Mouse (Mus musculus): ENCODE results near the gene Klhdc7b. TPM values are rescaled to one million over a fixed set of nuclear protein-coding genes. Genes with fewer than 3 reads are reported as not detected.
A peak's percentile ranks its signal among the peaks of the same experiment; 100 is the strongest.
"Not testable (repeated sequence)": the region's sequence is repeated elsewhere in the genome, so short reads cannot be mapped to it uniquely, and the experiment has no call there.

Klhdc7b gene
- total RNA-seq, 1 experiment from 2014 or later: 0.10 TPM

DNA sequence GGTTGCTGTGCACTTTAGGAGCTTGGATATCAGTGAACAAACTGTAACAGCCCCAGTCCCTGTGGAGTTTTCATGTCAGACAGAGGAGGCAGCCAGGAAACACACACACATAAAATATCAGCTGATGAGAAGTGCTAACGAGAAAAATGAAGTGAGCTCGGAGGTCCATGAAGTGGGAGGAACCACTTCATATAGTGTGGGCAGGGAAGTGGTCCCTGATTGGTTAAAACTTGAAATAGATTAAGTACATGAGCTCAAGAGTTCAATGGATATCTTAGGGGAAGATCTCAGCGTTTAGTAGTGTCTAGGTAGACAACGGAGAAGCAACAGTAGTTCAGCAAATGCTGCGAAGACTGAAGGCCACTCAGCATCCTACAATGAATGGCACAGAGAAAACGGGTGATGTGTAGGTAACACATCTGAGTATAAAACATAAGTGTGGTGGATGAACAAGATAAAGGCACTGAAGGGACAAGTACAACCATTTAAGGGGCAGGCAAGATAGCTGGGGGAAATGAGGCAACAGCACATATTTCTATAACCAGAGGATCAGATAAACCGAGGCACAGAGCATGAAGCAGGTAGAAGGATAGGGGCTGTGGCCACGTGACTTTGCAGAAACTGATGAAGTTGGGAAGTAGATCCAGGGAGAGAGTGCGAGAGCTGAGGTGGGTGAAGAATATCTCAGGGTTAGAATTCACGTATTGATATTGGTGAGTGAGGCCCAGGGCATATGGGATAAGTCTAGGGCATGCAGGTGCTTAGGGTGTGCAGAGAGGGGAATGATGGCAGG is 20.3 kb downstream of the Klhdc7b start:
- ATAC-seq (replicated peaks in 1 of 2; ENCODE audit: insufficient read depth in 1 of 2, low FRiP score in 2 of 2, low TSS enrichment in 1 of 2, low read depth in 1 of 2, poor library complexity in 2 of 2, severe bottlenecking in 2 of 2): no peak

DNA sequence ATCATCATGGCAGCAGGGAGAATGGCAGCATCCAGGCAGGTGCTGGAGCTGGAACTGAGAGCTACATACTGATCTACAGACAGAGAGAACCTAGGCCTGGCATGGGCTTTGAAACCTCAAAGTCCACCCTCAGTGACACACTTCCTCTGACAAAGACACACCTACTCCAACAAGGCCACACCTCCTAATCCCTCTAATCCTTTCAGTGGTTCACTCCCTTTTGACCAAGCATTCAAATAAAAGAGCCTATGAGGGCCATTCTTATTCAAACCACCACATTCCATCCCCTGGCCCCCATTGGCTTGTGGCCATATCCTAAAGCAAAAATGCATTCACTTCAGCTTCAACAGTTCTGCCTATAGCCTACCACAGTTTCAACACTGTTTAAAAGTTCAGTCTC is 22.0 kb downstream of the Klhdc7b start:
- ATAC-seq (replicated peaks in 1 of 2; ENCODE audit: insufficient read depth in 1 of 2, low FRiP score in 2 of 2, low TSS enrichment in 1 of 2, low read depth in 1 of 2, poor library complexity in 2 of 2, severe bottlenecking in 2 of 2): no peak

DNA sequence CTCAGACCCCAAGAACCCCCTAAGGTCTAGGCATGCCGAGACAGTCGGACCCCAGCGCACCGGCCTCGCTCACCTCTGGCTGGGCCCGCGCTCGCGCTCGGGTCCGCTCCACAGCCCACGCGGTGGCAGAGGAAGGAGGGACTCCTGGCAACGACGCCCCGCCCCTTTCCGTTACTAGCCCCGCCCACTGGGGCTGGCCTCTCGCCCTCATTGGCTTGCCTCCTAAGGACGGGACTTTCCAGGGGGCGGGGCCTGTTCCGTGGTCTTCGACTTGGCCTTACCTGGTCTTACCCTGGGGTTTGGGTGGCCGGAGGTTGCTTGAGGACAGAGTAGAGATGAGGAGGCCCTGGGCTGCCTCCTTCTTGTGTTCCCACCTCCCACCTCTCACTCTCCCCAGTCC is 25.4 kb downstream of the Klhdc7b start, which contains the start of gene Syce3:
TSS of gene Syce3 (minus strand) at position 386 of the 400 bp plus-strand sequence.
- ATAC-seq (replicated peaks in 1 of 2; ENCODE audit: insufficient read depth in 1 of 2, low FRiP score in 2 of 2, low TSS enrichment in 1 of 2, low read depth in 1 of 2, poor library complexity in 2 of 2, severe bottlenecking in 2 of 2): no peak

DNA sequence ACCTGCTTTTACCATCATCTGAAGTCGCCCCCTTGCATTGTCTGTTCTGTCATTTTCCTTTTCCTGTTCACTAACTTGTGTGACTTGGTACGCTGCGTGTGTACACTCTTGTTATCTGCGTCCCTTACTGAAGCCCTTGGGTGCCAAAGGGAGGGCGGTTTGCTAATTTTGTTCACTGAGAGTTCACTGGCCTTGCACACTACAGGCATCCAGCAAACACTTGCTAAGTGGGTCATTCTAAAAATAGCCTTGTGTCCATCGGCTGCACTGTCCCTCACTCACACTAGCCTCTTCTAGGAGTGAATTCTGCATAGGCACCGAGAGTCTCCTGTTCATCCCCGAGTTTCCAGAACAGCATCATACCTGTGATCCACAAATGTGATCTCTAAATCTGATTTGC is 30.6 kb downstream of the Klhdc7b start:
- ATAC-seq (replicated peaks in 1 of 2; ENCODE audit: insufficient read depth in 1 of 2, low FRiP score in 2 of 2, low TSS enrichment in 1 of 2, low read depth in 1 of 2, poor library complexity in 2 of 2, severe bottlenecking in 2 of 2): no peak

DNA sequence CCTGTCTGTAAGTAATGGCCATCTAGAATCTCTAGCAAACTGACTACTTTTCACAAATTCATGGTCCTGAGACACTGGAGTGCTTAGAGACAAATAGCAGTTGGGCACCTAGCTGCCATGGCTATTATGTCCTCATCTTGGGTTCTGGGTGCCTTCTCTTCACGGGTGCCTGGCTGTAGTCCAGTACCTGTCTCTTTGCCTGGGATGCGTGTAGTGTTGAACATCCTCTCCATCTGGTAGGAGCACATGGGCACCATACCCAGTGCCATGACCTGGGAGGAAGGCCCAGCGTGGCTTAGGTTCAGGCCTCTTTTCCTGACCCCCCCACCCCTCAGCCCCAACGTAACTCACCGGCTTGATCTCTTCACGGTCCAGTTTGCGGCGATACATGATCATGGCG is 37.2 kb downstream of the Klhdc7b start:
- ATAC-seq (replicated peaks in 1 of 2; ENCODE audit: insufficient read depth in 1 of 2, low FRiP score in 2 of 2, low TSS enrichment in 1 of 2, low read depth in 1 of 2, poor library complexity in 2 of 2, severe bottlenecking in 2 of 2): no peak

DNA sequence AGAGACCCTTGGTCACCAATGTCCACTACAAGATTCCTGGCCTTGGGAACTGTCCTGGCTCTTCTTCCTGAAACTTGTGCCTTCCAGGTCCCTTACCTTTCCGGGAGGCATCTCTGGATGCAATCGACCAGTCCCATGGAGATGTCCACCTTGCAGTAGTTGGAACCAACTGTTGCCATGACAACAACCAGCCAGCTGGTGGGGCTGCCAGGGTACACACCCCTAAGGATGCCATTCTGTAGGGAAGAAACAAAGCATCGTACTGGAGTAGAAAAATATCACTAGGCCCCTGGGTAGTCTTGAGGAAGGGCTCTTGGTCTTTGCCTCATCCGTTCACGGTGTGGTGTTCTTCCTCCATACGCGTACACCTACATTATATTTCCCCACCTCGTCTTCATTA is 39.9 kb downstream of the Klhdc7b start:
- ATAC-seq (replicated peaks in 1 of 2; ENCODE audit: insufficient read depth in 1 of 2, low FRiP score in 2 of 2, low TSS enrichment in 1 of 2, low read depth in 1 of 2, poor library complexity in 2 of 2, severe bottlenecking in 2 of 2): no peak

DNA sequence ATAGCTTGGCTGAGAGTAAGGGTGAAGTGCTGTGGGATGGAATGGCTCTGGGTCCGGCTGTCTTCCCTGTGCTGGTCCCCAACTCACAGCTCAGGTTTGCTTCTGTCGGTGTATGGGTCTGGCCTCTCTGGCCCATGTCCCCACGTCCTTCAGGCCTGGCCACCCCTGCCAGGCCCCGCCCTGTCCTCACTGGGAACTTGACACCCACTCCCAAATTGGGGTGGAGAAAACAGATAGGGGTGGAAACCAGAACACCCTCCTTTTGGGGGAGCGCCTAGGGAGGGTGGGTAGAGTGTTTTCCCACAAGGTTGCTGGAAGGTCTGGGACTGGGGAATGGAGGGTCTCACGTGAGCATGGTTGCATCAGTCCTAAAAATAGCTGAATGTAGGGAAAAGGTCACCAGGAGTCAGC is 41.0 kb downstream of the Klhdc7b start, which contains the start of gene Cpt1b:
TSS of gene Cpt1b (minus strand) at position 153 of the 411 bp plus-strand sequence.
- no peak for ATAC-seq (replicated peaks in 1 of 2; ENCODE audit: insufficient read depth in 1 of 2, low FRiP score in 2 of 2, low TSS enrichment in 1 of 2, low read depth in 1 of 2, poor library complexity in 2 of 2, severe bottlenecking in 2 of 2)

DNA sequence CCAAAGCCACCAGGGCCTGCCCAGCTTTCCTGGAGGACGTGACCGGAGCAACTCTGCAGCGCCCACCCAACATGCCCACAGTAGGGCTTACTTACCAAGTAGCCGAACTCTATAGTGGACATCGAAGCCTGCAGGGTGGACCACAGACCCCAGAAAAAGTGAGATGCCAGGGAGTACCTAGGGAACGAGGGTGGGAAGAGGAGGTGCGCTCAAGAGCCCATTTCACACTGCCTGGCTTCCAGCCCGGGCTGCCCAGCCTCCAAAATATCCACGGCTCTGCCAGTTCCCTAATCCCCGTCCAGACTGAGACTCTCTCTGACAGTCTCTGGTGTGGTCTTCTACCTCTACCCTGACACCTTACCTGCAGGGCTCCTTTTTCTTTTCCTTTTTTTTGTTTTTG is 42.0 kb downstream of the Klhdc7b start:
- ATAC-seq (replicated peaks in 1 of 2; ENCODE audit: insufficient read depth in 1 of 2, low FRiP score in 2 of 2, low TSS enrichment in 1 of 2, low read depth in 1 of 2, poor library complexity in 2 of 2, severe bottlenecking in 2 of 2): no peak

DNA sequence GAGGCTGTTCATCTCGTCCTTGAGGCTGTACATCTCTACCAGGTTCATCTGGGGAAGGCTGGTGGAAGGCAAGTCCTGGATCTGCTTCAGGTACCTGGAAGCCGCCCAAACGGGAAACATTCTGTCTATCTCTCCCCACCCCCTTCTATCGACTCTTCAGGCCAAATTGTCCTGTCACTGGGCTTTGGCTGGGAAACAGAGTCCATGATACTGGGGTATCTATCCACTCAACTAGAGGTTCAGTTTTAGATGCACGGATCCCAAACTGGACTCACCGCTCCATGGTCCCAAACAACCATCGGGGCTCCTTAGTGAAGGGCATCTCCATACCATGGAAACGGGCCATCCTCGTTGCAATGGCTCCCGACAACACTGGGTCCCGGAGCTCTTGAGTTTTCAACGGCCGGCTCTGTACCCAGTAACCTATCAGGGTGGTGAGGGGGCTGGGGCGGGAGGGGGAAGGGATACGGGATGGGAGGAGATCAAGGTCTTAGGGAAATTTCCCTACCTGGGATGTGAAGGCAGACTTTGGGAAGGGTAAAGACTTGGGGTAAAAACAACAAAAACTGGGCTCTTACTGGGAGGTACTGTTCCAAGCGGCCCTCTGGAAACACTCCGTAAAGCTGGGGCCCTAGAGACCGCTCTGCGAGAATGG is 43.5 kb downstream of the Klhdc7b start:
- ATAC-seq (replicated peaks in 1 of 2; ENCODE audit: insufficient read depth in 1 of 2, low FRiP score in 2 of 2, low TSS enrichment in 1 of 2, low read depth in 1 of 2, poor library complexity in 2 of 2, severe bottlenecking in 2 of 2): no peak

DNA sequence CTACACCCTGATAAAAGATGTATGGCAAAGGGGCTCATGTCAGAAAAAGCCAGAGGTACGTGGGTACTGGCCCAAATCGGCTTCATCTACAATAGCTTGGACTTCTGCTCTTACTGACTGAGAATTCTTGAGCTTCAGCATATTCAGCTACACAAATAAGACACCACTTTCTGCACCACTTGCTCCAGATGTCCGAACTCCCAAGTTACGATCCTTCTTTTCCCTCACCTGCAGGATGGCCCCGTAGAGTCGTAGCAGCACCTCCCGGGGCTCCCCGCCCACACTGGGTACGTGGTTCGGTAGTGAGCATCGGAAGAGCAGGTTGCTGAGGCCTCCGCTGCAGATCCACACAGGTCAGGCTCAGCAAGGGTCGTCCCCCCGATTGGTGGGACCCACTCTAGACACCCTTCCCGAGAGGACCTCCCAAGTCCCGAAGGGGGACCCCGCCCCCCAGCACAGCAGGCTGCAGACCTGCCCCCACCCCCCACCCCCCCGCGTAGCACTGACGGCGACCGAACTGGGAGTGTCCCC is 44.2 kb downstream of the Klhdc7b start:
- no peak for ATAC-seq (replicated peaks in 1 of 2; ENCODE audit: insufficient read depth in 1 of 2, low FRiP score in 2 of 2, low TSS enrichment in 1 of 2, low read depth in 1 of 2, poor library complexity in 2 of 2, severe bottlenecking in 2 of 2)

DNA sequence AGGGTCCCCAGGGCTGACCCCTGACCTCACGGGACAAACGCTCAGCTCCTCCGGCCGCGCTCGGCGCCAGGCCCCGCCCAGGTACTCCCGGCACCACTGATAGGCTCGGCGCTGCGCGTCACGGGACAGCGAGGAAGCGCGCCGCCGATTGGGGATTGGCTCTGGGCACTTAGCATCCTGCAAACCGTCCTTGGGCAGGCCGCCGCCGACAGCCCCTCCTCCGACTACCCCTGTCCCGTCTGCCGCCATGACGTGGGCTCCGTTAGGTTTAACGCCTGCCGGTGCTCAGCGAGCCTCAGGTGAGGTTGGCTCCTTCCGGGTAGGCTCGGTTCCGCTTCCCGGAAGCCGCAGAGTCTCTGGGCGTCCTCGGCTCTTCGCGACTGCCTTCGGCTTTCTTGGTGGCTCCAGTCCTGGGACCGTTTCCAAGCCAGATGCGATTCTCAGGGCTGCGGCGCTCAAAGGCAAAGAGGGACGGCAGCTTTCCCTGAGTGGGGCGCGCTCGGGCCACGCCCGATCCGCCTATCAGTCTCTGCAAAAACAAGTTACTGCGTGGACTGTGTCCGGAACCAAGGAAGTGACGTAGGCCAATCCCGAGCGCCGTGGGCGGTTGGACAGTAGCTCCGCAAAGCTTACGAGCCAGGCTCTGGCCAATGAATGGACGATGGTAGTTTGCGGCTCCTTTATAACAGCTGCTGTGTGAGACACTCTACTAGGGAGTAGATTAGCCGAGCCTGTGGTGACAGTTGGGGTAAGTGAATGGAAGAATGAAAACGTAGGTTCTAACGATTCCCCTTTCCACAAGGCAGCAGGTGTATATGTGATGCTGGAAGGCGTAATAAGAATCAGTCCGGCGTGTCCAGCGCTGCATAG is 44.9 kb downstream of the Klhdc7b start, which contains the start of the genes C730034F03Rik, Gm44502 and Chkb:
TSS of gene C730034F03Rik (plus strand) at position 238 of the 870 bp plus-strand sequence.
TSS of gene Gm44502 (minus strand) at position 345 of the 870 bp plus-strand sequence.
TSS of gene Chkb (minus strand) at position 557 of the 870 bp plus-strand sequence.
- ATAC-seq (replicated peaks in 1 of 2; ENCODE audit: insufficient read depth in 1 of 2, low FRiP score in 2 of 2, low TSS enrichment in 1 of 2, low read depth in 1 of 2, poor library complexity in 2 of 2, severe bottlenecking in 2 of 2): peak; percentile 88 to 90

DNA sequence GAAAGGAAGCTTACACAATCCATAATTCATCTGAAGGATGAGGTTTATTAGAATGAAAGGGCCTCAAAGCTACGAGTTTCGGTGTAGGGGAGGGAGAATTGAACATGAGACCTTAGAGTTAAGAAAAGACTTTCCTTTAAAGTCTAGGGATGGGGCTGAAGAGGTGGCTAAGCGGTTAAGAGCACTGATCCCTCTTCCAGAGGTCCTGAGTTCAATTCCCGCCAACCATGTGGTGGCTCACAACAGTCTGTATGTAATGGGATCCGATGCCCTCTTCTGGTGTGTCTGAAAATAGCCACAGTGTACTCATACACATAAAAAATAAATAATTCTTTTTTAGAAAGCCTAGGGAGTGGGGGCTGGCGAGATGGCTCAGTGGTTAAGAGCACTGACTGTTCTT is 45.6 kb downstream of the Klhdc7b start:
- no peak for ATAC-seq (replicated peaks in 1 of 2; ENCODE audit: insufficient read depth in 1 of 2, low FRiP score in 2 of 2, low TSS enrichment in 1 of 2, low read depth in 1 of 2, poor library complexity in 2 of 2, severe bottlenecking in 2 of 2)

DNA sequence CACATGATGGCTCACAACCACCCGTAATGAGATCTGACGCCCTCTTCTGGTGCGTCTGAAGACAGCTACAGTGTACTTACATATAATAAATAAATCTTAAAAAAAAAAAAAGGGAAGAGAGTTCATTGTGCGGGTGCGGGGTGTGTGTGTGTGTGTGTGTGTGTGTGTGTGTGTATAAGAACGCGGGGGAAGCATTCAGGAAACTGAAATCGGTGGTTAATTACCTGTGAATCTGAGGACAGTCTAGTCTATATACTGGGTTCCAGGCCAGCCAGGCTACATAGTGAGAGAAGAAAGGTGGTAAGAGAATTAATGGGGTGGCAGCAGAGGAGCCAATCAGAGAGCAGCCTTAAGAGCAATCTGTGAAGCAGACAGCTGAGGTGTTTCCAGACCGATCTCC is 46.1 kb downstream of the Klhdc7b start:
- not testable (repeated sequence) for ATAC-seq (replicated peaks in 1 of 2; ENCODE audit: insufficient read depth in 1 of 2, low FRiP score in 2 of 2, low TSS enrichment in 1 of 2, low read depth in 1 of 2, poor library complexity in 2 of 2, severe bottlenecking in 2 of 2)

DNA sequence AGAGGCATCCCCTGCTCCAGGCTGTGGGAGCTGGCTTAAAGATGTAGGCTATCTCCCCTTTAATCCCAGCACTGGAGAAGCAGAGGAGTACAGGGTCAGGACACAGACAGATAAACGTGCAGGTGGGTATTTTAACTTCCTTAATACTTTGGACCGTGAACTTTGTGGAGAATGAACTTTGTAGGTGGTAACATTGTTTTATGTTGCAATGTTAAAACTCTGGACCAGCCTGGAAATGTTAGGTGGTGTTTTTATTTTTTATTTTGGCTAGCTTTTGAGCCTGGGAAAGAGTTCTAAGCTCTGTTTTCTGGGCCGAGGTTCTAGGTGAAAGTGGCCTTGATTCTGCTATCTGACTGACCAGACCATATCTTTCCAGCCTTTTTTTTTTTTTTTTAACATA is 46.6 kb downstream of the Klhdc7b start:
- no peak for ATAC-seq (replicated peaks in 1 of 2; ENCODE audit: insufficient read depth in 1 of 2, low FRiP score in 2 of 2, low TSS enrichment in 1 of 2, low read depth in 1 of 2, poor library complexity in 2 of 2, severe bottlenecking in 2 of 2)

DNA sequence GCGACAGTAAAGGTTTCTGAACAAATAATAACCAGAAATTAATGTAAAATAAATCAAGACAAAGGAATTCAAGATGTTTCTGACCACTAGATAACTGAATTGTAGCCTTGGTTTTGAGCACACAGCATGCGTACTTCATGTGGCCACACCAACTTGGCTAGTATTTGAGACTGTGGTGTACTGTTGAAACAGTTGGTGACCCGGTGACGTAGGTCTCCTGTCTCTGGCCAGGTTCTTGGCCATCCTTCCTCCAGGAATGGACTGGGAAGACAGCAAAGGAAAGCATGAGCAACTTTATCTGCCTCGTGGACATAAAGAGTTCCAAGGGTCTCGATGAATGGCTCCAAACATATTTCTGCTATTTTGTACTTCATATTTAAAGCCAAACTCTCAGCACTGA is 47.1 kb downstream of the Klhdc7b start:
- no peak for ATAC-seq (replicated peaks in 1 of 2; ENCODE audit: insufficient read depth in 1 of 2, low FRiP score in 2 of 2, low TSS enrichment in 1 of 2, low read depth in 1 of 2, poor library complexity in 2 of 2, severe bottlenecking in 2 of 2)

DNA sequence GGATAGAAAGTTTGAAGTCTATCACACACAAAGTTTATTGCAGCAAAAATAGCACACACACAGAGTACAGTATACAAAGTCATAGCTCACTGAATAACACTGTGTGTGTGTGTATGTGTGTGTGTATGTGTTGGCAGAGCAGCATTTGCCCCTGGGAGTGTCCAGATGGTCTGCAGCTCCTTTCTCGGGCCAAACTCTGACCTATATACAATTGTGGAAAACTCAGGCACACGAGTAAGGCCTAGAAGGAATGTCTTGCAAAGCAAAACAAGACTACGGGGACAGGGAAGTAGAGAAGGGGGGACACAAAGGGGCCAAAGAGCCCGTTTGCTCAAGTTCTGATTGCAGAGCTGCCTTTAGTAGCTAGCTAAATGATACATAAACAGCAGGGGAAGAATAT is 48.2 kb downstream of the Klhdc7b start:
- ATAC-seq (replicated peaks in 1 of 2; ENCODE audit: insufficient read depth in 1 of 2, low FRiP score in 2 of 2, low TSS enrichment in 1 of 2, low read depth in 1 of 2, poor library complexity in 2 of 2, severe bottlenecking in 2 of 2): no peak

DNA sequence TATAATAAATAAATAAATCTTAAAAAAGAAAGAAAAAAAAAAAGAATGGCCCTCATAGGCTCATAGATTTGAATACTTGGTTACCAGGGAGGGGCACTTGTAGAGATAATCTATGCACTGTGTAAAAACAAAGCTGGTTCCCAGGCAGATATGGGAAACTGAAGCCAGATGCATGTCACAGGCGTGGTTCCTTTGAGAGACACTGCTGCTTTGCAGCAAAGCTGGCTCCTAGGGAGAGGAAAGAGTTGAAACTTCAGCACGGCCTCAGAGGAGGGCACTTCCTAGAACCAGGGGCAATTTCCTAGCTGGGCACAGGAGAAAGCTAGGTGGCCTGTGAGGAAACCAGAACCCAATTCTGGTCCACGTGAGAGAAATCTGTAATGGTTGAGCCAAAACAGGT is 49.4 kb downstream of the Klhdc7b start:
- no peak for ATAC-seq (replicated peaks in 1 of 2; ENCODE audit: insufficient read depth in 1 of 2, low FRiP score in 2 of 2, low TSS enrichment in 1 of 2, low read depth in 1 of 2, poor library complexity in 2 of 2, severe bottlenecking in 2 of 2)
